Mouse (Mus musculus) heart, postnatal 0 days (tissue): Measurements from ENCODE around the gene Gja4. TPM values are rescaled to one million over a fixed set of nuclear protein-coding genes. Genes with fewer than 3 reads are reported as not detected.

ENCODE experiments used
- ATAC-seq: fragments of 200-750 bp; cut with Nextera tagmentation; 2 replicates; pipeline ENCODE4 v1.8.0; 2017; ENCODE audit warnings: low read depth, moderate number of reproducible peaks, moderate library complexity; ENCODE audit not compliant: insufficient read depth
- DNase-seq: peaks from one replicate; pipeline ENCODE4 v3.0.0-alpha.2; 2016; ENCODE audit warnings: low spot score
- H3K27ac ChIP-seq: fragments of 300-500 bp; sonication (generic); 2 replicates; pipeline ENCODE4 v1.5.1; 2014; ENCODE audit warnings: low read depth, mild to moderate bottlenecking
- H3K27me3 ChIP-seq: fragments of 300-500 bp; sonication (generic); 2 replicates; pipeline ENCODE4 v1.6.1; 2014; ENCODE audit warnings: low read length, mixed read lengths; ENCODE audit not compliant: control insufficient read depth, insufficient read depth
- H3K36me3 ChIP-seq: fragments of 300-500 bp; sonication (generic); replicated peaks from 2 replicates; pipeline ENCODE4 v1.6.1; 2014; ENCODE audit warnings: low read length, mixed read lengths; ENCODE audit not compliant: control insufficient read depth, insufficient read depth
- H3K4me1 ChIP-seq: fragments of 300-500 bp; sonication (generic); 2 replicates; pipeline ENCODE4 v1.6.1; 2014; ENCODE audit warnings: antibody characterized with exemption; ENCODE audit not compliant: control insufficient read depth, insufficient read depth
- H3K4me2 ChIP-seq: fragments of 300-500 bp; sonication (generic); 2 replicates; pipeline ENCODE4 v1.6.1; 2014; ENCODE audit warnings: low read depth, mild to moderate bottlenecking, low read length, moderate library complexity
- H3K4me3 ChIP-seq: fragments of 300-500 bp; sonication (generic); 2 replicates; pipeline ENCODE4 v1.5.1; 2014; ENCODE audit warnings: low read depth, low read length
- H3K9ac ChIP-seq: fragments of 300-500 bp; sonication (generic); replicated peaks from 2 replicates; pipeline ENCODE4 v1.6.1; 2014; ENCODE audit warnings: low read depth, low read length, mixed read lengths
- H3K9me3 ChIP-seq: fragments of 300-500 bp; sonication (generic); replicated peaks from 2 replicates; pipeline ENCODE4 v1.6.1; 2016; ENCODE audit warnings: low read length; ENCODE audit not compliant: control insufficient read depth
- CTCF ChIP-seq: IDR thresholded peaks from 2 replicates; pipeline ENCODE4 v1.5.1; 2016; ENCODE audit warnings: antibody characterized with exemption, control low read depth, low read depth
- EP300 ChIP-seq: IDR thresholded peaks from 2 replicates; pipeline ENCODE4 v1.6.1; 2016; ENCODE audit warnings: antibody characterized with exemption, low read depth
- WGBS: fragments of 180-500 bp; shearing (Covaris S2); extraction: QIAGEN DNeasy Blood & Tissue Kit; methylation state at CpG from one replicate; pipeline ENCODE4 v1.1.7; 2014; 5-methylcytosine and 5-hydroxymethylcytosine counted together
- polyA plus RNA-seq: library from polyadenylated mRNA; unstranded; fragments of >200 nt; fragmentation: Nextera tagmentation; extraction: Ambion mirVana; gene quantifications from 2 replicates; pipeline ENCODE4 v1.2.1, GENCODE M21; 2015
- total RNA-seq: library from RNA; depleted of rRNA; stranded (reverse); fragments of >200 nt; gene quantifications from 2 replicates; pipeline ENCODE4 v1.2.3, GENCODE M21; 2014; ENCODE audit warnings: low replicate concordance

Gja4 gene
- total and polyA plus RNA-seq, 2 experiments from 2014 or later: 23.4 to 38.4 TPM

- no peak for ATAC-seq
- no peaks in the 10 kb centered on the region for H3K9me3 ChIP-seq
- peaks cover 24% of the 10 kb centered on the region for H3K27me3 ChIP-seq
- WGBS: 27% methylated on average over 5 of the region's 5 CpGs
- no peak overlapping the region for H3K4me2 ChIP-seq
- H3K4me1 ChIP-seq: no peaks in the 10 kb centered on the region; the same call in 1 of the 2 replicates
- H3K4me3 ChIP-seq: no peak overlapping the region
- TF ChIP-seq CTCF (no peak), EP300 (no peak)
- H3K9ac ChIP-seq: no peak overlapping the region
- H3K27ac ChIP-seq: no peak overlapping the region
- no peak for DNase-seq
- no peaks in the 10 kb centered on the region for H3K36me3 ChIP-seq
Observed at GRCm38 (mm10) chr4:127334870-127335504, 21.1 kb upstream of the Gja4 start.

GRCm38 (mm10) chr4:127331171-127331570 lies 17.3 kb upstream of the Gja4 start:
- no peak for TF ChIP-seq CTCF
- TF ChIP-seq EP300: no peak
- Histone ChIP-seq H3K4me2 (no peak overlapping the region), H3K27me3 (peaks cover 55% of the 10 kb centered on the region), H3K36me3 (no peaks in the 10 kb centered on the region), H3K4me3 (no peak overlapping the region), H3K27ac (no peak overlapping the region), H3K9ac (no peak overlapping the region), H3K9me3 (no peaks in the 10 kb centered on the region), H3K4me1 (no peaks in the 10 kb centered on the region; the same call in 1 of the 2 replicates)
- DNase-seq (no peak), ATAC-seq (no peak)
- WGBS: 27% methylated on average over 13 of the region's 13 CpGs

- H3K27me3 ChIP-seq: peaks cover 60% of the 10 kb centered on the region
- WGBS: 4% methylated on average over 49 of the region's 49 CpGs
- ATAC-seq: peak; percentile 30; the same call in 1 of the 2 replicates
Observed at GRCm38 (mm10) chr4:127330181-127331100, 16.6 kb upstream of the Gja4 start, which contains the start of gene Gjb3. Gene Gjb3, minus strand, starts transcription at chr4:127330844.

GRCm38 (mm10) chr4:127329751-127330150 lies 15.9 kb upstream of the Gja4 start:
- 2% methylated on average over 13 of the region's 13 CpGs for WGBS
- DNase-seq (no peak), ATAC-seq (no peak)

More at GRCm38 (mm10) chr4:127330181-127331100, 16.6 kb upstream of the Gja4 start, which contains the start of gene Gjb3:
- Histone ChIP-seq H3K9ac (no peak within 1 kb of the TSS), H3K36me3 (no peaks in the 10 kb centered on the region), H3K4me1 (no peaks in the 10 kb centered on the region; the same call in 1 of the 2 replicates), H3K27ac (no peak within 1 kb of the TSS), H3K9me3 (no peaks in the 10 kb centered on the region), H3K4me3 (peak within 1 kb of the TSS; percentile 16), H3K4me2 (peak within 1 kb of the TSS; percentile 29)
- DNase-seq: no peak
- TF ChIP-seq CTCF (no peak), EP300 (no peak)

GRCm38 (mm10) chr4:127329046-127329445 lies 15.2 kb upstream of the Gja4 start:
- H3K9ac ChIP-seq: no peak overlapping the region
- no peak overlapping the region for H3K4me3 ChIP-seq
- H3K4me2 ChIP-seq: no peak overlapping the region
- no peak overlapping the region for H3K27ac ChIP-seq
- no peak for DNase-seq
- WGBS: 14% methylated on average over 3 of the region's 3 CpGs
- no peaks in the 10 kb centered on the region; the same call in 1 of the 2 replicates for H3K4me1 ChIP-seq
- TF ChIP-seq CTCF (no peak), EP300 (no peak)
- H3K36me3 ChIP-seq: no peaks in the 10 kb centered on the region
- no peak for ATAC-seq
- H3K27me3 ChIP-seq: peaks cover 63% of the 10 kb centered on the region
- no peaks in the 10 kb centered on the region for H3K9me3 ChIP-seq

More at GRCm38 (mm10) chr4:127329751-127330150, 15.9 kb upstream of the Gja4 start:
- Histone ChIP-seq H3K27ac (no peak overlapping the region), H3K4me1 (no peaks in the 10 kb centered on the region; the same call in 1 of the 2 replicates), H3K4me3 (peak overlapping the region; percentile 16; the same call in 1 of the 2 replicates), H3K9ac (no peak overlapping the region), H3K36me3 (no peaks in the 10 kb centered on the region), H3K9me3 (no peaks in the 10 kb centered on the region), H3K4me2 (no peak overlapping the region), H3K27me3 (peaks cover 63% of the 10 kb centered on the region)
- no peak for TF ChIP-seq CTCF
- TF ChIP-seq EP300: no peak
